Mouse (Mus musculus) left cerebral cortex, postnatal 10 days (tissue): ENCODE data around the gene Scgn. TPM values are rescaled to one million over a fixed set of nuclear protein-coding genes. Genes with fewer than 3 reads are reported as not detected.
A peak's percentile ranks its signal among the peaks of the same experiment; 100 is the strongest.

Experiments
- DNase-seq, 2 experiments: peaks; one replicate each; pipeline ENCODE4 v3.0.0; 2021 to 2022; ENCODE audit warnings: low spot score in 2 of 2, mixed read lengths in 1 of 2; ENCODE audit errors: extremely low spot score in 1 of 2
- intact Hi-C: fragments of 180-260 bp; cut with DNase I; formaldehyde crosslinking; loops from one replicate; pipeline ENCODE4 v1.15.1; 2025
- total RNA-seq, 2 experiments: library from RNA; stranded (reverse); gene quantifications; 2 replicates each; pipeline ENCODE4 v1.2.3; 2021

The Scgn gene
- total RNA-seq: under 1 TPM; 0.64 to 0.83 TPM

GRCm38 (mm10) chr13:23990928-23991327 lies at the start of gene Scgn:
TSS of gene Scgn (minus strand) at chr13:23991214.
- intact Hi-C loops: no loop called here
- DNase-seq: peak; percentile 16 to 58

- intact Hi-C loops: no loop called here
- DNase-seq: no peak
These were observed 49.2 kb upstream of the Scgn start for GRCm38 (mm10) chr13:24040221-24040620.

- intact Hi-C loops: loop anchor here (5.0 kb wide), 1 partner anchor 245 kb away; the partner anchor contains the start of gene Carmil1
- DNase-seq: peak in 1 of 2 experiments; percentile 12
These were observed 46.5 kb upstream of the Scgn start for GRCm38 (mm10) chr13:24037502-24037901.

- intact Hi-C loops: loop anchor here (5.0 kb wide), 1 partner anchor 246 kb away; the partner anchor contains the start of gene Carmil1
- DNase-seq: no peak
These were observed 45.1 kb upstream of the Scgn start for GRCm38 (mm10) chr13:24036150-24036549.

- peak in 1 of 2 experiments; percentile 36 for DNase-seq
- intact Hi-C loops: no loop called here
These were observed 36.5 kb upstream of the Scgn start for GRCm38 (mm10) chr13:24027191-24028170.

- DNase-seq: no peak
- intact Hi-C loops: no loop called here
These were observed 27.5 kb upstream of the Scgn start for GRCm38 (mm10) chr13:24018515-24018914.

- DNase-seq: no peak
- intact Hi-C loops: no loop called here
These were observed 14.5 kb upstream of the Scgn start for GRCm38 (mm10) chr13:24005528-24005927.

- intact Hi-C loops: no loop called here
- DNase-seq: no peak
These were observed 10.8 kb upstream of the Scgn start for GRCm38 (mm10) chr13:24001797-24002196.

- DNase-seq: no peak
These were observed 10.1 kb upstream of the Scgn start for GRCm38 (mm10) chr13:24001081-24001480.

GRCm38 (mm10) chr13:23998826-23999225 lies 7.8 kb upstream of the Scgn start:
- intact Hi-C loops: no loop called here
- DNase-seq: no peak

More at GRCm38 (mm10) chr13:24001081-24001480, 10.1 kb upstream of the Scgn start:
- intact Hi-C loops: no loop called here

- intact Hi-C loops: no loop called here
These were observed 3.7 kb upstream of the Scgn start for GRCm38 (mm10) chr13:23994756-23995155.

GRCm38 (mm10) chr13:23994024-23994423 lies 3.0 kb upstream of the Scgn start:
- no peak for DNase-seq
- intact Hi-C loops: no loop called here

More at GRCm38 (mm10) chr13:23994756-23995155, 3.7 kb upstream of the Scgn start:
- no peak for DNase-seq

- DNase-seq: no peak
- intact Hi-C loops: no loop called here
These were observed 563 bp downstream of the Scgn start for GRCm38 (mm10) chr13:23990451-23990850.

GRCm38 (mm10) chr13:23985130-23985529 lies 5.9 kb downstream of the Scgn start:
- DNase-seq: no peak
- intact Hi-C loops: no loop called here

- intact Hi-C loops: no loop called here
- no peak for DNase-seq
These were observed 18.7 kb downstream of the Scgn start for GRCm38 (mm10) chr13:23972271-23972670.

GRCm38 (mm10) chr13:23971870-23972269 lies 19.1 kb downstream of the Scgn start:
- intact Hi-C loops: no loop called here
- no peak for DNase-seq

- intact Hi-C loops: no loop called here
- DNase-seq: no peak
These were observed 26.1 kb downstream of the Scgn start for GRCm38 (mm10) chr13:23964909-23965308.

- DNase-seq: no peak
- intact Hi-C loops: no loop called here
These were observed 31.2 kb downstream of the Scgn start for GRCm38 (mm10) chr13:23959776-23960175.

GRCm38 (mm10) chr13:23950928-23951327 lies 40.1 kb downstream of the Scgn start:
- intact Hi-C loops: no loop called here
- no peak for DNase-seq
